Mouse (Mus musculus): ENCODE results near the gene Fam47e.

GRCm38 (mm10) chr5:92640861-92641260 is 86.0 kb downstream of the Fam47e start:
- TF ChIP-seq JUND (IDR thresholded peaks at IDR 0.05; ENCODE audit: low read depth, low read length), result no peak
- no peak for TF ChIP-seq CTCF (IDR thresholded peaks at IDR 0.05 in 2 of 3, conservative IDR thresholded peaks at IDR 0.05 in 1 of 3; ENCODE audit: control insufficient read depth in 1 of 3, insufficient read depth in 1 of 3, low read depth in 2 of 3, low read length in 3 of 3, poor library complexity in 1 of 3, severe bottlenecking in 1 of 3)
- no peak for TF ChIP-seq POLR2A (IDR thresholded peaks at IDR 0.05; ENCODE audit: control insufficient read depth in 1 of 2, insufficient read depth in 1 of 2, low read depth in 1 of 2, low read length in 2 of 2, poor library complexity in 1 of 2)
- no peak for TF ChIP-seq HCFC1 (IDR thresholded peaks at IDR 0.05; ENCODE audit: low read depth, low read length)
- no peak for TF ChIP-seq TAL1 (IDR thresholded peaks at IDR 0.05; ENCODE audit: low read length)

Data from MEL (cell line).